Mouse (Mus musculus): Measurements from ENCODE around the gene Ttll9. TPM values are rescaled to one million over a fixed set of nuclear protein-coding genes. Genes with fewer than 3 reads are reported as not detected.

Gene Ttll9
- polyA plus RNA-seq (2015; fragmentation: Illumina TruSeq; extraction: RNeasy Lipid Tissue Mini Kit (QIAGEN cat#74804); ENCODE audit: insufficient read depth, low read depth, low replicate concordance): not detected

DNA sequence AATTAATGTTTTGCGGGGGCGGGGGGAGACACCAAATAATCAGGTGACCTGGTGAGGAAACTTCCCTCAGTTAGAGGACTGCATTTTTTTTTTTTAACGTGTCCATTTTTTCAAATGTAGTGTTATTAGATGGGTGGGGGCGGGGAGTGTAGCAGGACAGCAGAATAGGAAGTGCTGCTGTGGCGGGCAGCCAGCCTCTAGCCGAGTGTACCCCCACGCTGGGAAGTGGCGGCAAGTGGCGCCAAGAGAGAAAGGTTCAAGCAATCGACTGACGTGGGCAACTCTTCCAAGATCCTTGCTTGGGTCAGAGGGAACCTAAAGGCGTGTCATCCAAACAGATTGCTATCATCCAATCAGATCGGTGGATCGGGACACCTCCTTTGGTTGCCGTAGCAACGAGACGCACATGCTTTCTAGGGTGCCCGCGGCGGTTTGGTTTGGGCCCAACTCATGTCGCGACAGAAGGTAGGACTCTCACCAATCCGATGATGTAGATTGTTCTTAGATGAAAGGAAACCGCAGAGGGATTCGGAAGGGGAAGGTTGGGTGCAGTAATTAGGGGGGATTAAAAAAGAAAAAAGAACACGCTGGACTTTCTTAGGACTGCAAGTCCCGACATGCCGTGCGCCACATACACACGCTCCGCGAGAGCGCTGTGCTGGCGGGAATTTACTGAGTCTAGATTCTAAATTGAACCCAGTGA, at the start of gene Ttll9:
Gene Ttll9 (plus strand): TSS at position 395 of the 703 bp plus-strand sequence.

DNA sequence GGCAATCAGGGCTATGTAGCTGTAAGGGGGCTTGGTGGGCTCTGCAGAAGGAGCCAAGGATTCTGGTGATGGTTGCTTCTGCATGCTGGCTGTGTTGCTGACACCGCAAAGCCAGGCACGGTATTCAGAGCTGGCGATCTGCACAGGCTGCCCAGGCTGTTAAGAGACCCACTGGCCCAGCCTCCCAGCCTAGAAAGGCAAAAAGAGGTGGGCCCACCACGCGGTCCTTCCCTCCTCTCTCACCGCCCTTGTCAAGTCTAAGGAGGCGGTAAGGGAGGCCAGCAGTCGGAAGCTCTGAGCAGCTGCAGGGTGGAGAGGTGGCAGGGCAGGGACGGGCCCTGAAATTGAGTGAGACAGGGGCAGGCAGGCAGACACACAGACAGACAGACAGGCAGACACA, 29.2 kb upstream of the Ttll9 start, which contains the start of gene Foxs1:
Gene Foxs1 (minus strand): TSS at position 161 of the 400 bp plus-strand sequence.

DNA sequence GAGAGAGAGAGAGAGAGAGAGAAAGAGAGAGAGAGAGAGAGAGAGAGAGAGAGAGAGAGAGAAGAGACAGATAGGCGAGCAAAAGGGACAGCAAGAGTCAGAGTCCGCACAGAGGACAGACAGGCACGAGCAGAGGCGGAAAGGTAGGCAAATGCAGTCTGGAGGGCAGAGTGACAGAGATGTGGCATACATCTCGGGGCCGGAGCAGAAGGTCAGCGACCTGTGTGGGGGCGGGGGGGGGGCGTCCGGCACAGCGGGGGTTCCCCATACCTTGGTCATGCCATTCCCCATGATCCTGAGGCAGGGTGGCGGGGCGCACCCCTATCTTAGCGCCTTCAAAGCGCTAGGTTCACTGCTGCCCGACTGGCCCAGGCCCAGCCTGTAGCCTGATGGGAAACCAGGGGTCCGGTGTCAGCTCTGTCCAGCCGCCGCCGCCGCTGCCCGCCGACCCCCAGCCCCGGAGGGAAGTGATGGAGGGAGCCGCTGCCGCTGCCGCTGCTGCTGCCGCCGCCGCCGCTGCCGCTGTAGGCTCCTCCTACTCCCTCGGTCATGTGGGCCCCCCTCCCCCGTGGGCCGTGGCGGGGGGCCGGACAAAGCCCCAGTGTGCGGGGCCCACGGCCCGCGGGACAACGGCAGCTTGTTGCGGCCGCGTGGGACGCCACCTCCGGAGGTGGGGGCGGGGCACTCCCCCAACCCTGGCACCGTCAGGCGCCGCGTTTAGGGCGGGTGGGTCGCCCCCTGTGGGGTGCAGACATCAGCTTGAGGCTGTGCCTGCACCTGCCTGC, 11.0 kb upstream of the Ttll9 start, which contains the start of gene Dusp15:
Gene Dusp15 (minus strand): TSS at position 634 of the 785 bp plus-strand sequence.

DNA sequence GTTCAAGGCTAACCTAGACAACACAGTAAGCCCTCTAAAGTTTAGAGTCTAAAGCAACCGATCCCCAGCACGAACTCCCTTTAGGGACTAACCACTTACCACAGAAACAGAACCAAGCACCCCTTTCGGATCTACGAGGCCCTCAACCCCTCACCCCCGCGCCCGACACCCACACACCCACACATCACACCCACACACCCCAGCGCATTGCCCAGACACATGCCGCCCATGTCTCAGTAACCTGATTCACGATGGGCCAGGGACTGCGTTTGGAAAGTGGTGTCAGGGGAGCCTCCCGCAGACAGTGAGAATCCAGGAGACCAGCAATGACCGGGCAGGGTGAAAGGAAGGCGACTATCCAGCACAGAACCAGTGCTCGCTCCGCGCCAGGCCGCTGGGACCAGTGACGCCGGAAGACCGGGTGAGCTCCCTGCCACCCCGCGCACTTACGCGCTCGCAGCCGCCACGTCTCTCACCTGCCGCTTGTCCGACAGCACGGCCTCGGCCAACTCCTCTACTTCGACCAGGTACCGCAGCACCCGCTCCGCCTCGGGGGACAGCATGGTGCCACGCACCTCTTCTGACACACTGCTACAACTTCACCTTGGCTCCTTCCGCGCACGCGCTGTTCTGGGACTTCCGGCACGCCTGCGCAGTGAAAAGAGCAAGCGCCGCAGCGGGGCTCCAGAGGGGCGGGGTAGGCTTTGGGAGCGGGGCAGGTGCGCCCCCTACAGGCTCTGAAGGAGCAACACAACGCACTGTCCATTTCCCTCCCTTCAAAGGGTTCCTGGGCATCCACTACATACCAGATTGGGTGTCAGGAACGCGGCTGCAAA, 52.7 kb downstream of the Ttll9 start, which contains the start of gene Pdrg1:
Gene Pdrg1 (minus strand): TSS at position 670 of the 836 bp plus-strand sequence.

DNA sequence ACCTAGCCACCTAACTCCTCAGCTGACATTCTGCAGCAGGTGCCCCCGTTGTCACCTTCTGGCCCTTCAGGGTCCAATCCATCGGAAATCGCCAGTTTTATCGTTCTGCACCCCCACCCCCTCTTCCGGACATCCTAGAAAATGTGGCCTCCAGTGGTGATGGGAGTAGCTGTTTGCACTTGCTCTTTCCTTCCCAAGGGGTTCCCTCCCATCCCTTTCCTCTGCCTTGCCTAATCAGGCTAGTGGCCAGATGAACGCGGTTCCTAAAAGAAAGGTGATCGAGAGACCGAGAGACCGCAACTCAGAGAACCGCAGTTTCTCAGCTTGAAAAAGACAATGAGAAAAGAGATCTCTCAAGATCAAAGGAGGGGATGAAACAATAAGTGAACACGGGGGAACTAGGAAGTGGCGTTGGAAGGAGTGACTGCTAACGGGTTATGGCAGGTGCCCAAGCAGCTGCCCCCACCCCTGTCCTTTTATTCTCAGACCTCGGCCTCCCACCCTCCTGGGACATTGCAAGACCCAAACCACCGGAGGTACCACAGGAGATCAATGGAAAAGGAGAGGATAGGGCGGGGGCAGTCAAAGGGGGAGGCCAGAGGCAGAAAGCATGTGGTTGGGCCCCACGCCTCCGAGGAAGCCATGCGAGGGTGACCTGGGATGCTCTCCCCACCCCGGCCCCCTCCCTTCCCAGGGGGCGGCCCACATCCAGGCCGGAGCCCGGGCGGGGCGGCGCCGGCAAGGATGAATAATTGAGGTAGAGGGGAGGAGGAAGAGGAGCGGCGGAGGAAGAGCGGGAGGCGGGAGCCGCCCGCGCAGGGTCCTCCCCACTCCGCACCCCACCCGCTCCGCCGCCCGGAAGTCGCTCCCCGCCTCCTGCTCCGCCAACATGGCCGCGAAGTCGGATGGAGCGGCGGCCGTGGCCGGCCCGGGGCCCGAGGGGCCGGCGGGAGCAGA, 69.1 kb downstream of the Ttll9 start, which contains the start of gene Xkr7:
Gene Xkr7 (plus strand): TSS at position 727 of the 957 bp plus-strand sequence.

Other genes starting within 250 kb of the Ttll9 start
- 35.6 TPM for gene Id1, start 226.2 kb upstream of the Ttll9 start, polyA plus RNA-seq (2015; fragmentation: Illumina TruSeq; extraction: RNeasy Lipid Tissue Mini Kit (QIAGEN cat#74804); ENCODE audit: insufficient read depth, low read depth, low replicate concordance)
- gene Cox4i2, start 208.3 kb upstream of the Ttll9 start, polyA plus RNA-seq (2015; fragmentation: Illumina TruSeq; extraction: RNeasy Lipid Tissue Mini Kit (QIAGEN cat#74804); ENCODE audit: insufficient read depth, low read depth, low replicate concordance): not detected
- gene Bcl2l1, start 130.8 kb upstream of the Ttll9 start, polyA plus RNA-seq (2015; fragmentation: Illumina TruSeq; extraction: RNeasy Lipid Tissue Mini Kit (QIAGEN cat#74804); ENCODE audit: insufficient read depth, low read depth, low replicate concordance): 13.2 TPM
- gene Tpx2, start 114.5 kb upstream of the Ttll9 start, polyA plus RNA-seq (2015; fragmentation: Illumina TruSeq; extraction: RNeasy Lipid Tissue Mini Kit (QIAGEN cat#74804); ENCODE audit: insufficient read depth, low read depth, low replicate concordance): not detected
- not detected for gene Mylk2, start 51.1 kb upstream of the Ttll9 start, polyA plus RNA-seq (2015; fragmentation: Illumina TruSeq; extraction: RNeasy Lipid Tissue Mini Kit (QIAGEN cat#74804); ENCODE audit: insufficient read depth, low read depth, low replicate concordance)
- 4.8 TPM for gene Foxs1, start 29.3 kb upstream of the Ttll9 start, polyA plus RNA-seq (2015; fragmentation: Illumina TruSeq; extraction: RNeasy Lipid Tissue Mini Kit (QIAGEN cat#74804); ENCODE audit: insufficient read depth, low read depth, low replicate concordance)
- gene Dusp15, start 10.8 kb upstream of the Ttll9 start, polyA plus RNA-seq (2015; fragmentation: Illumina TruSeq; extraction: RNeasy Lipid Tissue Mini Kit (QIAGEN cat#74804); ENCODE audit: insufficient read depth, low read depth, low replicate concordance): not detected
- gene Pdrg1, start 52.9 kb downstream of the Ttll9 start, polyA plus RNA-seq (2015; fragmentation: Illumina TruSeq; extraction: RNeasy Lipid Tissue Mini Kit (QIAGEN cat#74804); ENCODE audit: insufficient read depth, low read depth, low replicate concordance): 34.0 TPM
- not detected for gene Xkr7, start 69.4 kb downstream of the Ttll9 start, polyA plus RNA-seq (2015; fragmentation: Illumina TruSeq; extraction: RNeasy Lipid Tissue Mini Kit (QIAGEN cat#74804); ENCODE audit: insufficient read depth, low read depth, low replicate concordance)
- 17.8 TPM for gene Ccm2l, start 103.5 kb downstream of the Ttll9 start, polyA plus RNA-seq (2015; fragmentation: Illumina TruSeq; extraction: RNeasy Lipid Tissue Mini Kit (QIAGEN cat#74804); ENCODE audit: insufficient read depth, low read depth, low replicate concordance)
- 1.0 TPM for gene Hck, start 146.0 kb downstream of the Ttll9 start, polyA plus RNA-seq (2015; fragmentation: Illumina TruSeq; extraction: RNeasy Lipid Tissue Mini Kit (QIAGEN cat#74804); ENCODE audit: insufficient read depth, low read depth, low replicate concordance)
- 12.8 TPM for gene Tm9sf4, start 198.8 kb downstream of the Ttll9 start, polyA plus RNA-seq (2015; fragmentation: Illumina TruSeq; extraction: RNeasy Lipid Tissue Mini Kit (QIAGEN cat#74804); ENCODE audit: insufficient read depth, low read depth, low replicate concordance)